Mouse (Mus musculus): ENCODE results near the gene Vmn1r66. TPM values are rescaled to one million over a fixed set of nuclear protein-coding genes. Genes with fewer than 3 reads are reported as not detected.

Gene Vmn1r66
- polyA plus RNA-seq (2015; fragmentation: Nextera tagmentation; extraction: Ambion mirVana), result not detected in 2 replicates

GRCm38 (mm10) chr7:10277906-10278305 lies at the start of gene Vmn1r66:
Gene Vmn1r66 (minus strand): TSS chr7:10278006.

Other genes with a start within 250 kb of the Vmn1r66 start
- gene Vmn2r50, start 224.7 kb downstream of the Vmn1r66 start, polyA plus RNA-seq (2015; fragmentation: Nextera tagmentation; extraction: Ambion mirVana), result not detected in 2 replicates
- gene Vmn2r51, start 172.3 kb downstream of the Vmn1r66 start, polyA plus RNA-seq (2015; fragmentation: Nextera tagmentation; extraction: Ambion mirVana), result not detected in 2 replicates
- gene Vmn2r52, start 101.4 kb downstream of the Vmn1r66 start, polyA plus RNA-seq (2015; fragmentation: Nextera tagmentation; extraction: Ambion mirVana), result not detected in 2 replicates
- gene Vmn1r67, start 165.3 kb upstream of the Vmn1r66 start, polyA plus RNA-seq (2015; fragmentation: Nextera tagmentation; extraction: Ambion mirVana), result not detected in 2 replicates
- gene Zik1, start 217.4 kb upstream of the Vmn1r66 start, polyA plus RNA-seq (2015; fragmentation: Nextera tagmentation; extraction: Ambion mirVana), result 1.5 and 1.7 TPM in 2 replicates